Comparison of ENCODE assay signal across 20 mouse cellular contexts in the genomic region with DNA sequence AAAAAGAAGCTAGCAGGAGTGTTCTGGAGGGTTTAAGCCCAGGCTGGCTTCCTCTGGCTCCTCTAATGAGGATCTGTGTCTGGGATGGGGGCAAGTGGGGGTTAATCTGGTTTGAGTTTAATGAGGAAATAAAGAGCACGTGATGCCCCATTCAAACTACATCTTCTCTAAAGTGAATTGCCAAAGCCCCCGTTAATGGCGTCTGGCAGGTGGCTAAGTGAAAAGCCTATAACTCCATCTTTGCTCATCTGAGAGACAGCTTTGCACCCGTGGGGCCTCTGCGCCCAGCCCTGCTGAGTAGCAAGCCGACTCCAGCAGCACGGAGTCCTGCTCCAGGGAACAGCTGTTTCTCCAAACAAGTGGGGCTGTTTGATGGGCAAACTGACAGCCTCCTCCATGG.
DNase-seq lines count a peak whose midpoint lies in the region; ATAC-seq and TF ChIP-seq lines count a peak whose summit lies in the region.
"Had no signal": no experiment of that assay in that cellular context is flagged by ENCODE, and none has a peak within 500 bp of the region (broad histone marks: within the 10 kb centered on the region; RNA-seq: fewer than 3 reads in every experiment).

No protein-coding gene starts in this region.

- TF ChIP-seq CTCF in intestine, postnatal 0 days (IDR thresholded peaks at IDR 0.05; ENCODE audit: low read depth) = no peak

- H3K4me2 ChIP-seq in intestine, embryonic 14.5 days (ENCODE audit: low read length) = no peak overlapping the region
- H3K4me2 ChIP-seq in intestine, postnatal 0 days (replicated peaks; ENCODE audit: low read depth) = no peak overlapping the region
- no peak overlapping the region for H3K4me2 ChIP-seq in embryonic facial prominence, embryonic 12.5 days (replicated peaks)
- H3K4me2 ChIP-seq in forebrain, embryonic 14.5 days (ENCODE audit: low read length) = no peak overlapping the region
- H3K4me2 ChIP-seq in neural tube, embryonic 15.5 days = no peak overlapping the region
- H3K4me2 ChIP-seq: embryonic facial prominence, embryonic 13.5 days; neural tube, embryonic 12.5 days; stomach, embryonic 15.5 days had no signal

- 76% methylated on average over 7 of the region's 7 CpGs for WGBS in intestine, embryonic 14.5 days
- 74% methylated on average over 7 of the region's 7 CpGs for WGBS in intestine, postnatal 0 days
- WGBS in embryonic facial prominence, embryonic 12.5 days = 69% methylated on average over 7 of the region's 7 CpGs
- 16% methylated on average over 7 of the region's 7 CpGs for WGBS in forebrain, embryonic 14.5 days
- 29% methylated on average over 7 of the region's 7 CpGs for WGBS in neural tube, embryonic 15.5 days

- no peaks in the 10 kb centered on the region for H3K36me3 ChIP-seq in intestine, embryonic 14.5 days (ENCODE audit: control insufficient read depth, insufficient read depth, low read length)
- no peaks in the 10 kb centered on the region; the same call in 1 of the 2 replicates for H3K36me3 ChIP-seq in intestine, postnatal 0 days (ENCODE audit: control insufficient read depth, insufficient read depth)
- no peaks in the 10 kb centered on the region for H3K36me3 ChIP-seq in embryonic facial prominence, embryonic 12.5 days
- no peaks in the 10 kb centered on the region for H3K36me3 ChIP-seq in forebrain, embryonic 14.5 days (ENCODE audit: control insufficient read depth, insufficient read depth, low read length)
- H3K36me3 ChIP-seq in neural tube, embryonic 15.5 days = peaks cover 22% of the 10 kb centered on the region
- H3K36me3 ChIP-seq: embryonic facial prominence, embryonic 13.5 days; stomach, embryonic 15.5 days had no signal

- no peaks in the 10 kb centered on the region for H3K27me3 ChIP-seq in intestine, embryonic 14.5 days (replicated peaks; ENCODE audit: control insufficient read depth, insufficient read depth, low read length)
- H3K27me3 ChIP-seq in intestine, postnatal 0 days (replicated peaks; ENCODE audit: control insufficient read depth, insufficient read depth, low read length) = no peaks in the 10 kb centered on the region
- no peaks in the 10 kb centered on the region for H3K27me3 ChIP-seq in embryonic facial prominence, embryonic 12.5 days
- no peaks in the 10 kb centered on the region for H3K27me3 ChIP-seq in forebrain, embryonic 14.5 days (replicated peaks; ENCODE audit: control insufficient read depth, insufficient read depth, low read length)
- H3K27me3 ChIP-seq in neural tube, embryonic 15.5 days (replicated peaks) = no peaks in the 10 kb centered on the region
- H3K27me3 ChIP-seq: embryonic facial prominence, embryonic 13.5 days; neural tube, embryonic 12.5 days; stomach, embryonic 15.5 days had no signal

- H3K9me3 ChIP-seq in intestine, embryonic 14.5 days (ENCODE audit: control insufficient read depth, low read length) = no peaks in the 10 kb centered on the region
- no peaks in the 10 kb centered on the region for H3K9me3 ChIP-seq in intestine, postnatal 0 days (ENCODE audit: control insufficient read depth)
- no peaks in the 10 kb centered on the region; the same call in 1 of the 2 replicates for H3K9me3 ChIP-seq in embryonic facial prominence, embryonic 12.5 days
- no peaks in the 10 kb centered on the region for H3K9me3 ChIP-seq in forebrain, embryonic 14.5 days (replicated peaks; ENCODE audit: control insufficient read depth, low read length)
- no peaks in the 10 kb centered on the region for H3K9me3 ChIP-seq in neural tube, embryonic 15.5 days (replicated peaks)
- H3K9me3 ChIP-seq: neural tube, embryonic 12.5 days; stomach, embryonic 15.5 days had no signal

- ATAC-seq in intestine, embryonic 14.5 days (replicated peaks; ENCODE audit: low FRiP score, low TSS enrichment, low read depth) = peak; percentile 56; the same call in 1 of the 2 replicates
- no peak for ATAC-seq in intestine, postnatal 0 days
- 0 out of 2 replicates have a peak, but pooled peaks have one; percentile 45 for ATAC-seq in embryonic facial prominence, embryonic 12.5 days (ENCODE audit: insufficient number of reproducible peaks, insufficient read depth, low FRiP score, low TSS enrichment)
- peak; percentile 81 for ATAC-seq in forebrain, embryonic 14.5 days
- ATAC-seq in neural tube, embryonic 15.5 days (ENCODE audit: low FRiP score) = peak; percentile 41; the same call in 1 of the 2 replicates
- ATAC-seq: inflammation-experienced regulatory T-cells, adult 6 months; liver, postnatal 0 days had no signal

- H3K27ac ChIP-seq in intestine, embryonic 14.5 days (ENCODE audit: low read depth) = no peak overlapping the region
- H3K27ac ChIP-seq in intestine, postnatal 0 days (ENCODE audit: low read depth, low read length) = no peak overlapping the region
- H3K27ac ChIP-seq in embryonic facial prominence, embryonic 12.5 days = no peak overlapping the region
- peak overlapping the region; percentile 44; the same call in 1 of the 2 replicates for H3K27ac ChIP-seq in forebrain, embryonic 14.5 days (ENCODE audit: low read depth, low read length)
- no peak overlapping the region for H3K27ac ChIP-seq in neural tube, embryonic 15.5 days (replicated peaks)
- H3K27ac ChIP-seq: embryonic facial prominence, embryonic 13.5 days; kidney, postnatal 0 days; neural tube, embryonic 12.5 days; stomach, embryonic 15.5 days had no signal

- H3K4me1 ChIP-seq in intestine, embryonic 14.5 days (replicated peaks; ENCODE audit: control insufficient read depth, insufficient read depth, low read length) = no peaks in the 10 kb centered on the region
- H3K4me1 ChIP-seq in intestine, postnatal 0 days (replicated peaks; ENCODE audit: control insufficient read depth, insufficient read depth, low read length) = no peaks in the 10 kb centered on the region
- H3K4me1 ChIP-seq in embryonic facial prominence, embryonic 12.5 days = no peaks in the 10 kb centered on the region
- H3K4me1 ChIP-seq in forebrain, embryonic 14.5 days (ENCODE audit: control insufficient read depth, insufficient read depth, low read length) = 0 out of 2 replicates have a peak, but pooled peaks cover 3% of the 10 kb centered on the region
- H3K4me1 ChIP-seq in neural tube, embryonic 15.5 days = 0 out of 2 replicates have a peak, but pooled peaks cover 5% of the 10 kb centered on the region
- H3K4me1 ChIP-seq: embryonic facial prominence, embryonic 13.5 days; neural tube, embryonic 12.5 days; stomach, embryonic 15.5 days had no signal

- no peak for DNase-seq in intestine, embryonic 14.5 days (ENCODE audit: low spot score)
- DNase-seq in forebrain, embryonic 14.5 days (ENCODE audit: low spot score) = peak; percentile 62
- DNase-seq in adrenal gland, adult (ENCODE audit: inconsistent age in 2 of 2, low spot score in 1 of 2) = no peak
- no peak for DNase-seq in cerebellum, adult 18-20 months
- DNase-seq: B cell, adult 2 months; cerebellum, adult 9-10 months; gastrocnemius, postnatal 25 days; liver, postnatal 0 days; lung, postnatal 10 days; right cerebral cortex, postnatal 25 days; thymus, adult 18-20 months; thymus, postnatal 4 days had no signal

- no peak overlapping the region for H3K9ac ChIP-seq in intestine, embryonic 14.5 days (ENCODE audit: low read length)
- H3K9ac ChIP-seq in intestine, postnatal 0 days (ENCODE audit: low read depth, low read length) = no peak overlapping the region
- H3K9ac ChIP-seq in embryonic facial prominence, embryonic 12.5 days = no peak overlapping the region
- no peak overlapping the region for H3K9ac ChIP-seq in forebrain, embryonic 14.5 days (ENCODE audit: low read length)
- H3K9ac ChIP-seq in neural tube, embryonic 15.5 days (replicated peaks) = no peak overlapping the region
- H3K9ac ChIP-seq: embryonic facial prominence, embryonic 13.5 days; liver, postnatal 0 days; neural tube, embryonic 12.5 days; stomach, embryonic 15.5 days had no signal

- no peak overlapping the region for H3K4me3 ChIP-seq in intestine, embryonic 14.5 days (ENCODE audit: low read depth, low read length)
- H3K4me3 ChIP-seq in intestine, postnatal 0 days (ENCODE audit: low read depth, low read length) = no peak overlapping the region
- no peak overlapping the region for H3K4me3 ChIP-seq in embryonic facial prominence, embryonic 12.5 days
- H3K4me3 ChIP-seq in forebrain, embryonic 14.5 days (ENCODE audit: low read depth, low read length) = no peak overlapping the region
- no peak overlapping the region for H3K4me3 ChIP-seq in neural tube, embryonic 15.5 days (replicated peaks)
- H3K4me3 ChIP-seq: embryonic facial prominence, embryonic 13.5 days; neural tube, embryonic 12.5 days; stomach, embryonic 15.5 days had no signal
